Mouse (Mus musculus) limb, embryonic 10.5 days (tissue): ENCODE results near the gene Zfp663. TPM values are rescaled to one million over a fixed set of nuclear protein-coding genes. Genes with fewer than 3 reads are reported as not detected.

Experiments
- DNase-seq: peaks from one replicate; pipeline ENCODE4 v3.0.0-alpha.2; 2017; ENCODE audit warnings: low spot score
- H3K27ac ChIP-seq: fragments of 300-500 bp; sonication (generic); 2 replicates; pipeline ENCODE4 v1.5.1; 2016; ENCODE audit warnings: mild to moderate bottlenecking
- H3K27me3 ChIP-seq: fragments of 300-500 bp; sonication (generic); 2 replicates; pipeline ENCODE4 v1.6.1; 2016; ENCODE audit warnings: low read depth, mild to moderate bottlenecking; ENCODE audit not compliant: poor library complexity, severe bottlenecking
- H3K36me3 ChIP-seq: fragments of 300-500 bp; sonication (generic); 2 replicates; pipeline ENCODE4 v1.6.1; 2016; ENCODE audit warnings: mild to moderate bottlenecking, moderate library complexity
- H3K4me1 ChIP-seq: fragments of 300-500 bp; sonication (generic); 2 replicates; pipeline ENCODE4 v1.6.1; 2016
- H3K4me3 ChIP-seq: fragments of 300-500 bp; sonication (generic); 2 replicates; pipeline ENCODE4 v1.5.1; 2016; ENCODE audit warnings: mild to moderate bottlenecking, moderate library complexity
- H3K9me3 ChIP-seq: fragments of 300-500 bp; sonication (generic); replicated peaks from 2 replicates; pipeline ENCODE4 v1.6.1; 2016; ENCODE audit warnings: mild to moderate bottlenecking
- WGBS: fragments of 180-500 bp; shearing (Covaris S2); methylation state at CpG from one replicate; pipeline ENCODE4 v1.1.7; 2016; 5-methylcytosine and 5-hydroxymethylcytosine counted together
- polyA plus RNA-seq: library from polyadenylated mRNA; unstranded; fragments of >200 nt; fragmentation: Nextera tagmentation; extraction: Ambion mirVana; gene quantifications from 2 replicates; pipeline ENCODE4 v1.2.1, GENCODE M21; 2016

Zfp663 gene
- polyA plus RNA-seq, 1 experiment from 2014 or later, result 1.3 TPM

GRCm38 (mm10) chr2:165325521-165326303 lies 42.8 kb downstream of the Zfp663 start:
- 2% methylated on average over 30 of the region's 30 CpGs for WGBS
- no peak for DNase-seq
- peak overlapping the region; percentile 89 for H3K27ac ChIP-seq
- no peaks in the 10 kb centered on the region for H3K9me3 ChIP-seq
- H3K4me3 ChIP-seq, result peak overlapping the region; percentile 89
- peaks cover 55% of the 10 kb centered on the region for H3K4me1 ChIP-seq
- peaks cover 17% of the 10 kb centered on the region; the same call in 1 of the 2 replicates for H3K27me3 ChIP-seq
- peaks cover 4% of the 10 kb centered on the region for H3K36me3 ChIP-seq

GRCm38 (mm10) chr2:165323928-165324327 lies 44.6 kb downstream of the Zfp663 start:
- Histone ChIP-seq H3K36me3 (peaks cover 4% of the 10 kb centered on the region), H3K27ac (no peak overlapping the region), H3K4me3 (no peak overlapping the region), H3K9me3 (no peaks in the 10 kb centered on the region), H3K4me1 (peaks cover 65% of the 10 kb centered on the region), H3K27me3 (peaks cover 15% of the 10 kb centered on the region; the same call in 1 of the 2 replicates)
- DNase-seq, result no peak
- whole genome bisulfite sequencing, result 69% methylated on average over 5 of the region's 5 CpGs

- Histone ChIP-seq H3K4me3 (no peak overlapping the region), H3K9me3 (no peaks in the 10 kb centered on the region), H3K4me1 (peaks cover 69% of the 10 kb centered on the region), H3K36me3 (peaks cover 4% of the 10 kb centered on the region), H3K27ac (no peak overlapping the region), H3K27me3 (peaks cover 10% of the 10 kb centered on the region; the same call in 1 of the 2 replicates)
- 79% methylated on average over 5 of the region's 5 CpGs for WGBS
- no peak for DNase-seq
Observed at GRCm38 (mm10) chr2:165323484-165323883, 45.0 kb downstream of the Zfp663 start.

GRCm38 (mm10) chr2:165321981-165322735 lies 46.4 kb downstream of the Zfp663 start:
- Histone ChIP-seq H3K4me1 (peaks cover 77% of the 10 kb centered on the region), H3K4me3 (no peak overlapping the region), H3K36me3 (peaks cover 4% of the 10 kb centered on the region), H3K27ac (no peak overlapping the region), H3K27me3 (no peaks in the 10 kb centered on the region), H3K9me3 (no peaks in the 10 kb centered on the region)
- no peak for DNase-seq
- 88% methylated on average over 22 of the region's 22 CpGs for WGBS

- Histone ChIP-seq H3K9me3 (no peaks in the 10 kb centered on the region), H3K4me3 (no peak overlapping the region), H3K27me3 (no peaks in the 10 kb centered on the region), H3K4me1 (peaks cover 79% of the 10 kb centered on the region), H3K36me3 (peaks cover 4% of the 10 kb centered on the region), H3K27ac (0 out of 2 replicates have a peak overlapping the region, but pooled peaks have one; percentile 27)
- 70% methylated on average over 8 of the region's 8 CpGs for WGBS
- DNase-seq, result no peak
Observed at GRCm38 (mm10) chr2:165321381-165321888, 47.1 kb downstream of the Zfp663 start.

GRCm38 (mm10) chr2:165320531-165321150 lies 47.9 kb downstream of the Zfp663 start:
- Histone ChIP-seq H3K4me3 (no peak overlapping the region), H3K9me3 (no peaks in the 10 kb centered on the region), H3K27ac (no peak overlapping the region), H3K27me3 (no peaks in the 10 kb centered on the region), H3K4me1 (peaks cover 84% of the 10 kb centered on the region), H3K36me3 (peaks cover 12% of the 10 kb centered on the region)
- no peak for DNase-seq
- 81% methylated on average over 12 of the region's 12 CpGs for WGBS

- no peak for DNase-seq
- Histone ChIP-seq H3K4me1 (peaks cover 73% of the 10 kb centered on the region), H3K9me3 (no peaks in the 10 kb centered on the region), H3K27me3 (no peaks in the 10 kb centered on the region), H3K4me3 (no peak overlapping the region), H3K27ac (no peak overlapping the region), H3K36me3 (peaks cover 23% of the 10 kb centered on the region)
- 79% methylated on average over 4 of the region's 4 CpGs for WGBS
Observed at GRCm38 (mm10) chr2:165319503-165319902, 49.0 kb downstream of the Zfp663 start.

- peaks cover 29% of the 10 kb centered on the region for H3K36me3 ChIP-seq
- no peak for DNase-seq
- 89% methylated on average over 7 of the region's 7 CpGs for WGBS
- no peaks in the 10 kb centered on the region for H3K9me3 ChIP-seq
- no peaks in the 10 kb centered on the region for H3K27me3 ChIP-seq
- no peak overlapping the region for H3K27ac ChIP-seq
- peaks cover 67% of the 10 kb centered on the region for H3K4me1 ChIP-seq
- no peak overlapping the region for H3K4me3 ChIP-seq
Observed at GRCm38 (mm10) chr2:165318941-165319340, 49.6 kb downstream of the Zfp663 start.

- DNase-seq, result no peak
- peaks cover 41% of the 10 kb centered on the region for H3K36me3 ChIP-seq
- peaks cover 59% of the 10 kb centered on the region for H3K4me1 ChIP-seq
- 66% methylated on average over 16 of the region's 16 CpGs for WGBS
- H3K27me3 ChIP-seq, result no peaks in the 10 kb centered on the region
- peak overlapping the region; percentile 63; the same call in 1 of the 2 replicates for H3K27ac ChIP-seq
- H3K9me3 ChIP-seq, result no peaks in the 10 kb centered on the region
- peak overlapping the region; percentile 9; the same call in 1 of the 2 replicates for H3K4me3 ChIP-seq
Observed at GRCm38 (mm10) chr2:165317621-165318263, 50.8 kb downstream of the Zfp663 start.

- 12% methylated on average over 9 of the region's 9 CpGs for WGBS
- Histone ChIP-seq H3K4me1 (peaks cover 55% of the 10 kb centered on the region), H3K36me3 (peaks cover 46% of the 10 kb centered on the region), H3K27ac (peak overlapping the region; percentile 63), H3K9me3 (no peaks in the 10 kb centered on the region), H3K27me3 (no peaks in the 10 kb centered on the region), H3K4me3 (peak overlapping the region; percentile 9)
- peak; percentile 75 for DNase-seq
Observed at GRCm38 (mm10) chr2:165316837-165317473, 51.6 kb downstream of the Zfp663 start.

GRCm38 (mm10) chr2:165316204-165316603 lies 52.3 kb downstream of the Zfp663 start:
- Histone ChIP-seq H3K36me3 (peaks cover 52% of the 10 kb centered on the region), H3K4me3 (no peak overlapping the region), H3K27ac (peak overlapping the region; percentile 56), H3K4me1 (peaks cover 47% of the 10 kb centered on the region), H3K27me3 (no peaks in the 10 kb centered on the region), H3K9me3 (no peaks in the 10 kb centered on the region)
- WGBS, result 61% methylated on average over 10 of the region's 10 CpGs
- DNase-seq, result no peak

- Histone ChIP-seq H3K36me3 (peaks cover 72% of the 10 kb centered on the region), H3K4me1 (peaks cover 35% of the 10 kb centered on the region), H3K9me3 (no peaks in the 10 kb centered on the region), H3K27ac (no peak overlapping the region), H3K27me3 (no peaks in the 10 kb centered on the region), H3K4me3 (no peak overlapping the region)
- no peak for DNase-seq
- WGBS, result 93% methylated on average over 8 of the region's 8 CpGs
Observed at GRCm38 (mm10) chr2:165314197-165314596, 54.3 kb downstream of the Zfp663 start.
